Mouse (Mus musculus) liver, adult (tissue): ENCODE results near the gene Ptpa.
A peak's percentile ranks its signal among the peaks of the same experiment; 100 is the strongest.

Experiments
- GATA4 ChIP-seq: IDR thresholded peaks from 2 replicates; pipeline ENCODE4 v1.6.1; 2014; ENCODE audit warnings: mild to moderate bottlenecking, low read length; ENCODE audit not compliant: insufficient replicate concordance

Ptpa gene

GRCm38 (mm10) chr2:30441518-30442497 lies 26.0 kb downstream of the Ptpa start:
- peak; percentile 63; the same call in 1 of the 2 replicates for TF ChIP-seq GATA4

GRCm38 (mm10) chr2:30442498-30442890 lies 26.7 kb downstream of the Ptpa start:
- TF ChIP-seq GATA4: no peak

- no peak for TF ChIP-seq GATA4
Observed at GRCm38 (mm10) chr2:30443281-30443680, 27.4 kb downstream of the Ptpa start.

- no peak for TF ChIP-seq GATA4
Observed at GRCm38 (mm10) chr2:30444006-30444405, 28.2 kb downstream of the Ptpa start.

- no peak for TF ChIP-seq GATA4
Observed at GRCm38 (mm10) chr2:30444450-30444849, 28.6 kb downstream of the Ptpa start.

GRCm38 (mm10) chr2:30445312-30445711 lies 29.5 kb downstream of the Ptpa start:
- no peak for TF ChIP-seq GATA4

- no peak for TF ChIP-seq GATA4
Observed at GRCm38 (mm10) chr2:30446891-30447826, 31.3 kb downstream of the Ptpa start.

- no peak for TF ChIP-seq GATA4
Observed at GRCm38 (mm10) chr2:30448371-30448770, 32.5 kb downstream of the Ptpa start.

- no peak for TF ChIP-seq GATA4
Observed at GRCm38 (mm10) chr2:30450530-30450929, 34.7 kb downstream of the Ptpa start.

- TF ChIP-seq GATA4: no peak
Observed at GRCm38 (mm10) chr2:30451525-30451924, 35.7 kb downstream of the Ptpa start.

- no peak for TF ChIP-seq GATA4
Observed at GRCm38 (mm10) chr2:30453570-30453969, 37.7 kb downstream of the Ptpa start.

- TF ChIP-seq GATA4: no peak
Observed at GRCm38 (mm10) chr2:30454587-30454986, 38.7 kb downstream of the Ptpa start.

- no peak for TF ChIP-seq GATA4
Observed at GRCm38 (mm10) chr2:30456104-30456980, 40.5 kb downstream of the Ptpa start.

GRCm38 (mm10) chr2:30458349-30458748 lies 42.5 kb downstream of the Ptpa start:
- TF ChIP-seq GATA4: no peak

GRCm38 (mm10) chr2:30459241-30459640 lies 43.4 kb downstream of the Ptpa start:
- TF ChIP-seq GATA4: no peak

GRCm38 (mm10) chr2:30463341-30463761 lies 47.5 kb downstream of the Ptpa start:
- no peak for TF ChIP-seq GATA4
